Mouse (Mus musculus): ENCODE measurements at regions not wholly inside any gene's neighbourhood (a gene's known extent, or its start where the extent isn't known, plus 50 kb on each side); places are given as distances from the start of the nearest gene placed in this dataset.

DNA sequence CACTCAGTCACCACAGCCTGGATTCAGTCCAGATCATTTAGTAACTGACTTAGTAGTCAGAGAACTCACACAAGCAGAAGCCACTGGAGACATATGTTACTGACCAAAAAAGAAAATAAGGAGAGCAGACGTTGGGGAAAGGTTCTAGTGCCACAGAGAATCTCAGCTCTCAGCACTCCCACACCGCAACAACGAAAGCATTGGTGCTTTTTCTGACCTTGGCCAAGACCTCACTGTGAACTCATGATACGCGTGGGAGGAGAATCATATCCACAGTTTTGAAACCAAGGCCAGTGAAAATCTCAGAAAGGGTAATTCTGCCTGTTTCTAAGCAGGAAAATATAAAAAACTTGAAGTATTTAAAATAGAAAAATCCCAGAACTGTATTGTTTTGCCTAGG lies 591.0 kb downstream of the Hs3st4 start:
- no peak overlapping the region for H3K4me3 ChIP-seq (ENCODE audit: low read depth, low read length)
- no peak overlapping the region for H3K4me2 ChIP-seq (replicated peaks; ENCODE audit: low read depth, low read length)
- no peaks in the 10 kb centered on the region for H3K27me3 ChIP-seq (ENCODE audit: control insufficient read depth, insufficient read depth, low read length)
- WGBS, result 73% methylated on average over 5 of the region's 5 CpGs
- no peaks in the 10 kb centered on the region for H3K4me1 ChIP-seq (ENCODE audit: control insufficient read depth, insufficient read depth, low read length)
- H3K36me3 ChIP-seq (ENCODE audit: control insufficient read depth, insufficient read depth, low read length), result no peaks in the 10 kb centered on the region
- H3K27ac ChIP-seq (ENCODE audit: low read length), result no peak overlapping the region
- no peak overlapping the region for H3K9ac ChIP-seq (replicated peaks; ENCODE audit: low read depth, low read length)
- ATAC-seq (ENCODE audit: insufficient number of reproducible peaks, insufficient read depth, low FRiP score, low read depth), result no peak
- no peaks in the 10 kb centered on the region for H3K9me3 ChIP-seq (ENCODE audit: control insufficient read depth, low read depth, low read length)

DNA sequence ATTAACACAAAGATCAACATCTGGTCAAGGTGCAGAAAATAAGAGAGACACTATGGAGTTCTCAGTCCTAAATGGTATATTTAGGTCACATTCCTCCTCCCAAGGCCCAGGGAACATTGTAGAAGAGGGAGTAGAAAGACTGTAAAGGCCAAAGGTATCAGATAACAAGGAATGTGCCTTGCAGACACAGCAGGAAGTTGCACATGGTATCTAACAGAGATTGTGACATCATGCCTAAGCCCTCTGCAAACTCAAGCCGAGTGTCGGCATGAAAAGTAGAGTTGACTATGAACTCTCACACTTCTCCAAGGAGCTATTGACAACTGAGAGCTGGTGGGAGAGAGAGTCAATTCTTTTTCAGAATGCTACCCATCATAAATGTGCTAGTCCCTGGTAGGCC lies 598.7 kb downstream of the Hs3st4 start:
- no peak overlapping the region for H3K4me3 ChIP-seq (ENCODE audit: low read depth, low read length)
- no peaks in the 10 kb centered on the region for H3K27me3 ChIP-seq (ENCODE audit: control insufficient read depth, insufficient read depth, low read length)
- H3K36me3 ChIP-seq (ENCODE audit: control insufficient read depth, insufficient read depth, low read length), result no peaks in the 10 kb centered on the region
- WGBS, result 71% methylated on average over 2 of the region's 2 CpGs
- no peak overlapping the region for H3K9ac ChIP-seq (replicated peaks; ENCODE audit: low read depth, low read length)
- H3K27ac ChIP-seq (ENCODE audit: low read length), result no peak overlapping the region
- ATAC-seq (ENCODE audit: insufficient number of reproducible peaks, insufficient read depth, low FRiP score, low read depth), result no peak
- H3K4me1 ChIP-seq (ENCODE audit: control insufficient read depth, insufficient read depth, low read length), result no peaks in the 10 kb centered on the region
- H3K9me3 ChIP-seq (ENCODE audit: control insufficient read depth, low read depth, low read length), result no peaks in the 10 kb centered on the region
- H3K4me2 ChIP-seq (replicated peaks; ENCODE audit: low read depth, low read length), result no peak overlapping the region

DNA sequence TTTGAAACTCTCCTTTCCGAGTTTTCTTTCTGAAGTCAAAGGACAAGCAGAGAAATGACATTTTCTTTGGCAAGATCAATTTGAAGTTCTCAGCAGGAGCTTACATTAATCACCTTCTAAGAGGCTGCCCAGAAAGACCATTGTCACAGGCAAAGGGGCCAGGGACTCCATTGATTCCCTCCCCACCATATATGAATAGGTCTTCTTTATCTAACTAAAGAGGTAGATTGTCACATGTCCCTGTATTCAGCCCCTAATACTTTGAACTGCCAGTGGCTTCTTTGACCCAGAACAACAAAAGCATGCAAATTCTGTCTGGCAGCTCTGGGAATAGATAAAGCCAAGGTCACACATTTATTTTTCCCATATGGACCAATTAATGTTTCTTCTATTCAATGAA lies 602.6 kb downstream of the Hs3st4 start:
- H3K9ac ChIP-seq (replicated peaks; ENCODE audit: low read depth, low read length), result no peak overlapping the region
- 35% methylated on average over 1 of the region's 1 CpGs for WGBS
- no peak overlapping the region for H3K4me3 ChIP-seq (ENCODE audit: low read depth, low read length)
- H3K4me2 ChIP-seq (replicated peaks; ENCODE audit: low read depth, low read length), result no peak overlapping the region
- no peaks in the 10 kb centered on the region for H3K27me3 ChIP-seq (ENCODE audit: control insufficient read depth, insufficient read depth, low read length)
- H3K4me1 ChIP-seq (ENCODE audit: control insufficient read depth, insufficient read depth, low read length), result no peaks in the 10 kb centered on the region
- H3K9me3 ChIP-seq (ENCODE audit: control insufficient read depth, low read depth, low read length), result no peaks in the 10 kb centered on the region
- no peaks in the 10 kb centered on the region for H3K36me3 ChIP-seq (ENCODE audit: control insufficient read depth, insufficient read depth, low read length)
- no peak for ATAC-seq (ENCODE audit: insufficient number of reproducible peaks, insufficient read depth, low FRiP score, low read depth)
- H3K27ac ChIP-seq (ENCODE audit: low read length), result no peak overlapping the region

DNA sequence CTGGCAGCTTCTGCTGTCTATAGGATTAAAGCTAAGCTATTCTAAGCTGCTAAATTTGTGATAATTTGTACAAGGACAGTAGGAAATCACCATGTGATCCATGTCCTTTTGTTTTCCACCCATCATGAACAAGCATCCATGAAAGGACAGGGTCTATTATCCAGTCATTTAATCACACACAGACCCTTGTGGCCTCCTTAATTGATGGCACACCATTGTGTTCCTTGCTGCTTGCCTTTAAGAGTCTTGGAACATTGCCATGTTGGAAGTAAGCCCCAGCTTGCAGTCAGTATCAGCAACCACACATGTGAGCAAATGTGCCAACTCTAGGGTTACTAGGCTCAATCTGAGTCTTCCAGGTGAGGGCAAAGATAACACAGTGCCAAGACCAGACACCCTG lies 608.7 kb downstream of the Hs3st4 start:
- H3K9me3 ChIP-seq (ENCODE audit: control insufficient read depth, low read depth, low read length), result no peaks in the 10 kb centered on the region
- no peaks in the 10 kb centered on the region for H3K27me3 ChIP-seq (ENCODE audit: control insufficient read depth, insufficient read depth, low read length)
- no peak overlapping the region for H3K27ac ChIP-seq (ENCODE audit: low read length)
- H3K4me3 ChIP-seq (ENCODE audit: low read depth, low read length), result no peak overlapping the region
- H3K4me1 ChIP-seq (ENCODE audit: control insufficient read depth, insufficient read depth, low read length), result no peaks in the 10 kb centered on the region
- no peak overlapping the region for H3K4me2 ChIP-seq (replicated peaks; ENCODE audit: low read depth, low read length)
- H3K9ac ChIP-seq (replicated peaks; ENCODE audit: low read depth, low read length), result no peak overlapping the region
- H3K36me3 ChIP-seq (ENCODE audit: control insufficient read depth, insufficient read depth, low read length), result no peaks in the 10 kb centered on the region
- no peak for ATAC-seq (ENCODE audit: insufficient number of reproducible peaks, insufficient read depth, low FRiP score, low read depth)

DNA sequence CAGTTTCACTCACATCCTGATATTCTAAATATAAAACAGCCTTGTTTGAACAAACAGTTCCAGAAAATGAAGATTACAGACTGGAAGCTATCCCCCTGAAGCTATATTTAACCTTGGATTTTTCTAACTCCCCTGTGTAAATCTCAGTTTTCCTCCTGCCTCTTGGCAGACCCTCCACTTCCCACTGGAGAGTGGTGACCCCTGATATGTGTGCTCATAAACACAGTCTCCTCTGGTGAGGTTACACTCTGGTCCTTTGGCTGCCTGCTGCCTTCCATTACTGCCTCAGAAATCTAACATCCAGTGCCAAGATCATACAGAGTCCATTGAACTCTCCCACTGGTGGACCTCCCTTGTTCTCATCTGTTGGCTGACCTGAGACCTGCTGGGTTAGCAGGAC lies 610.8 kb downstream of the Hs3st4 start:
- Histone ChIP-seq H3K9me3 (ENCODE audit: control insufficient read depth, low read depth, low read length) (no peaks in the 10 kb centered on the region), H3K9ac (replicated peaks; ENCODE audit: low read depth, low read length) (no peak overlapping the region), H3K27me3 (ENCODE audit: control insufficient read depth, insufficient read depth, low read length) (no peaks in the 10 kb centered on the region), H3K27ac (ENCODE audit: low read length) (no peak overlapping the region), H3K4me3 (ENCODE audit: low read depth, low read length) (no peak overlapping the region), H3K4me1 (ENCODE audit: control insufficient read depth, insufficient read depth, low read length) (no peaks in the 10 kb centered on the region), H3K36me3 (ENCODE audit: control insufficient read depth, insufficient read depth, low read length) (no peaks in the 10 kb centered on the region), H3K4me2 (replicated peaks; ENCODE audit: low read depth, low read length) (no peak overlapping the region)
- ATAC-seq (ENCODE audit: insufficient number of reproducible peaks, insufficient read depth, low FRiP score, low read depth), result no peak

DNA sequence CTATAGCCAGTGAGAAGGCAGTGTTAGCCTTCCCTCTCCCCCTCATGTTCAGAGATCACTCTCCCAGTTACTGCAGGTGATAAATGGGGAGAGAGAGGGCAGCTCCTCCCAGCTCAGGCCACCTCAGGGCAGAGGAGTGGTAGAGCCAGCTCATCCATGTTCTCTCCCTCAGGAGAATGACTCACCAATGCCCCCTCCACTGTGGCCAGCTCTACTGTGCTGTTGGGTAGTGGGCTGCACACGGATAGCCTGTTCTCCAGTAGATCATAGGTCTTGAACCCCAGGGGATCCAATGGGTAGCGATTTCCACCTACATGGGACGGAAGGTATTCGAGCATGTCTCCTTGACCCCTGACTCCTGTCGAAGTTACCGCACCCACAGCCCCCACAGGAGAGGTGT lies 618.1 kb downstream of the Hs3st4 start:
- H3K4me3 ChIP-seq (ENCODE audit: low read depth, low read length), result no peak overlapping the region
- H3K36me3 ChIP-seq (ENCODE audit: control insufficient read depth, insufficient read depth, low read length), result no peaks in the 10 kb centered on the region
- H3K27me3 ChIP-seq (ENCODE audit: control insufficient read depth, insufficient read depth, low read length), result no peaks in the 10 kb centered on the region
- 90% methylated on average over 6 of the region's 6 CpGs for WGBS
- no peaks in the 10 kb centered on the region for H3K9me3 ChIP-seq (ENCODE audit: control insufficient read depth, low read depth, low read length)
- H3K9ac ChIP-seq (replicated peaks; ENCODE audit: low read depth, low read length), result no peak overlapping the region
- H3K4me1 ChIP-seq (ENCODE audit: control insufficient read depth, insufficient read depth, low read length), result no peaks in the 10 kb centered on the region
- no peak overlapping the region for H3K4me2 ChIP-seq (replicated peaks; ENCODE audit: low read depth, low read length)
- peak; percentile 28; the same call in 1 of the 2 replicates for ATAC-seq (ENCODE audit: insufficient number of reproducible peaks, insufficient read depth, low FRiP score, low read depth)
- no peak overlapping the region for H3K27ac ChIP-seq (ENCODE audit: low read length)

DNA sequence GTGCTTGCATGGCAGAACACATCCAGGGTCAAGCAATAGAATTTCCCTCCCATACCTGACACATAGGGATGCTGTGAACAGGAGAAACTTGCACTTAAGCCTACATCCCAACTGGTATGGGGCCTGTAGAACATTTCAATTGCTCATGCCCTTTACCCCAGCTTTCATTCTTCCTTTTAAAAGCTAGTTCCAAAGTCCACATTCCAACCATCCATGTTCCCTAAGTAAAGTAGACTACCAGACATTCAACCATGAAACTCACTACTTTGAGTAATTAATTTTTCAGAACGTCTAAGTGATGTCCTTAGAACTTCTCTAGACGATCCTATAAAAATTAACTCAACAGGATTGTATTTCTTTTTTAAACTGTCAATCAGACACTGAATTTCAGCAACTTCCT lies 621.9 kb downstream of the Hs3st4 start:
- WGBS, result 75% methylated on average over 2 of the region's 2 CpGs
- Histone ChIP-seq H3K27ac (ENCODE audit: low read length) (no peak overlapping the region), H3K36me3 (ENCODE audit: control insufficient read depth, insufficient read depth, low read length) (no peaks in the 10 kb centered on the region), H3K4me2 (replicated peaks; ENCODE audit: low read depth, low read length) (no peak overlapping the region), H3K4me3 (ENCODE audit: low read depth, low read length) (no peak overlapping the region), H3K4me1 (ENCODE audit: control insufficient read depth, insufficient read depth, low read length) (no peaks in the 10 kb centered on the region), H3K9ac (replicated peaks; ENCODE audit: low read depth, low read length) (no peak overlapping the region), H3K27me3 (ENCODE audit: control insufficient read depth, insufficient read depth, low read length) (no peaks in the 10 kb centered on the region), H3K9me3 (ENCODE audit: control insufficient read depth, low read depth, low read length) (no peaks in the 10 kb centered on the region)
- ATAC-seq (ENCODE audit: insufficient number of reproducible peaks, insufficient read depth, low FRiP score, low read depth), result no peak

DNA sequence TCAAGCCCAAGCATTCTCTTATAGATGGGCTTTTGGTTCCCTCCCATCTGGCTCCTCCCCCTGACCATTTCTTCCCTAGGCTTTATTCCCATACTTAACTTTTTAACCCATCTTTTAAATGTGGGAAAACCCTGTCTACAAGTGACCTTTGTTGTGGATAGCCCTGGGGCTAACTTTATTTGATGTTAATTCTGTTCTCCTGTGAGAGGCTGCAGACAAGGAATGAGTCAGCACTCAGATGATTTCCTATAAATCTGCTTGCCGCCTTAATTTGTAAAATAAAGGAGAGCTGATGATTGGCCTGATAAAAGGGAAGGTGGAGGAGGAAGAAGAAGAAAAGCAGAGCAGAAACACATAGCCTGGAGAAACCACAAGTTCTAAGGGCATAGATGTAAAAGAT lies 623.3 kb downstream of the Hs3st4 start:
- no peaks in the 10 kb centered on the region for H3K9me3 ChIP-seq (ENCODE audit: control insufficient read depth, low read depth, low read length)
- H3K36me3 ChIP-seq (ENCODE audit: control insufficient read depth, insufficient read depth, low read length), result no peaks in the 10 kb centered on the region
- 59% methylated on average over 1 of the region's 1 CpGs for WGBS
- H3K27ac ChIP-seq (ENCODE audit: low read length), result no peak overlapping the region
- H3K27me3 ChIP-seq (ENCODE audit: control insufficient read depth, insufficient read depth, low read length), result no peaks in the 10 kb centered on the region
- no peak for ATAC-seq (ENCODE audit: insufficient number of reproducible peaks, insufficient read depth, low FRiP score, low read depth)
- H3K4me3 ChIP-seq (ENCODE audit: low read depth, low read length), result no peak overlapping the region
- H3K4me1 ChIP-seq (ENCODE audit: control insufficient read depth, insufficient read depth, low read length), result no peaks in the 10 kb centered on the region
- H3K4me2 ChIP-seq (replicated peaks; ENCODE audit: low read depth, low read length), result no peak overlapping the region
- no peak overlapping the region for H3K9ac ChIP-seq (replicated peaks; ENCODE audit: low read depth, low read length)

DNA sequence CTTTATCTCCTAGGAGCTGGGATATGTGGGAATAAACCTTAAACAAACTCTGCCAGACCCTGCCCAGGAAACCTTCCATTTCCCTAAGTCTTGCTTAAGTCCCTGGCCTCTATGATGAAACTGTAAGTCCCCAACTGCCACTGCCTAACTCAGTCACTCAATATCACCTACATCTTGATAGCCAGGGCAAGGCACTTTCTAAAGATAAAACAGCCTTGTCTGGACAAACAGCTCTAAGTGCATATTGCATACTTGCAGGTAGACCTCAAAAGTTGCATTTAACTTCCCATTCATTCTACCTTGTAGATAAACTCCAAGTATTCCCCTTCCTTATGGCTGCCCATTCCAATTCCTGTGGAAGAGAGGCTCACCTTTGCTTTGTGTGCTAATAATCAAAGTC lies 624.4 kb downstream of the Hs3st4 start:
- H3K27ac ChIP-seq (ENCODE audit: low read length), result no peak overlapping the region
- H3K4me3 ChIP-seq (ENCODE audit: low read depth, low read length), result no peak overlapping the region
- no peaks in the 10 kb centered on the region for H3K4me1 ChIP-seq (ENCODE audit: control insufficient read depth, insufficient read depth, low read length)
- H3K36me3 ChIP-seq (ENCODE audit: control insufficient read depth, insufficient read depth, low read length), result no peaks in the 10 kb centered on the region
- H3K9ac ChIP-seq (replicated peaks; ENCODE audit: low read depth, low read length), result no peak overlapping the region
- no peaks in the 10 kb centered on the region for H3K9me3 ChIP-seq (ENCODE audit: control insufficient read depth, low read depth, low read length)
- peak; percentile 28; the same call in 1 of the 2 replicates for ATAC-seq (ENCODE audit: insufficient number of reproducible peaks, insufficient read depth, low FRiP score, low read depth)
- H3K4me2 ChIP-seq (replicated peaks; ENCODE audit: low read depth, low read length), result no peak overlapping the region
- no peaks in the 10 kb centered on the region for H3K27me3 ChIP-seq (ENCODE audit: control insufficient read depth, insufficient read depth, low read length)

All from stomach, embryonic 14.5 days (tissue).